Mouse (Mus musculus) heart, embryonic 13.5 days (tissue): ENCODE measurements around the gene C130050O18Rik. TPM values are rescaled to one million over a fixed set of nuclear protein-coding genes. Genes with fewer than 3 reads are reported as not detected.

Experiments
- ATAC-seq: fragments of 200-750 bp; cut with Nextera tagmentation; 2 replicates; pipeline ENCODE4 v1.8.0; 2017; ENCODE audit warnings: moderate TSS enrichment; ENCODE audit not compliant: insufficient number of reproducible peaks, low FRiP score, low TSS enrichment; ENCODE audit errors: extremely low read depth
- H3K27ac ChIP-seq: fragments of 300-500 bp; sonication (generic); replicated peaks from 2 replicates; pipeline ENCODE4 v1.5.1; 2015; ENCODE audit warnings: moderate library complexity, mild to moderate bottlenecking, inconsistent platforms
- H3K27me3 ChIP-seq: fragments of 300-500 bp; sonication (generic); replicated peaks from 2 replicates; pipeline ENCODE4 v1.6.1; 2015; ENCODE audit warnings: mild to moderate bottlenecking, inconsistent platforms
- H3K36me3 ChIP-seq: fragments of 300-500 bp; sonication (generic); 2 replicates; pipeline ENCODE4 v1.6.1; 2015; ENCODE audit warnings: mild to moderate bottlenecking, inconsistent platforms
- H3K4me1 ChIP-seq: fragments of 300-500 bp; sonication (generic); 2 replicates; pipeline ENCODE4 v1.6.1; 2015; ENCODE audit warnings: inconsistent platforms
- H3K4me2 ChIP-seq: fragments of 300-500 bp; sonication (generic); 2 replicates; pipeline ENCODE4 v1.6.1; 2015; ENCODE audit warnings: inconsistent platforms, mild to moderate bottlenecking, moderate library complexity
- H3K4me3 ChIP-seq: fragments of 300-500 bp; sonication (generic); 2 replicates; pipeline ENCODE4 v1.5.1; 2015; ENCODE audit warnings: moderate library complexity, mild to moderate bottlenecking, inconsistent platforms
- H3K9ac ChIP-seq: fragments of 300-500 bp; sonication (generic); 2 replicates; pipeline ENCODE4 v1.6.1; 2015; ENCODE audit warnings: inconsistent platforms, mild to moderate bottlenecking, moderate library complexity
- H3K9me3 ChIP-seq: fragments of 300-500 bp; sonication (generic); 2 replicates; pipeline ENCODE4 v1.6.1; 2016; ENCODE audit warnings: inconsistent platforms
- WGBS: fragments of 180-500 bp; shearing (Covaris S2); methylation state at CpG from one replicate; pipeline ENCODE4 v1.1.7; 2015; ENCODE audit warnings: mixed read lengths; 5-methylcytosine and 5-hydroxymethylcytosine counted together
- polyA plus RNA-seq: library from polyadenylated mRNA; unstranded; fragments of >200 nt; fragmentation: Nextera tagmentation; extraction: Ambion mirVana; gene quantifications from 2 replicates; pipeline ENCODE4 v1.2.1, GENCODE M21; 2015

The C130050O18Rik gene
- polyA plus RNA-seq, 1 experiment from 2014 or later, result 0.24 TPM

GRCm38 (mm10) chr5:139381586-139382513 is 23.2 kb upstream of the C130050O18Rik start:
- WGBS, result 51% methylated on average over 18 of the region's 18 CpGs
- Histone ChIP-seq H3K4me3 (peak overlapping the region; percentile 73), H3K4me1 (peaks cover 90% of the 10 kb centered on the region), H3K36me3 (no peaks in the 10 kb centered on the region; the same call in 1 of the 2 replicates), H3K9me3 (no peaks in the 10 kb centered on the region), H3K9ac (peak overlapping the region; percentile 88), H3K27ac (peak overlapping the region; percentile 96), H3K4me2 (peak overlapping the region; percentile 78), H3K27me3 (no peaks in the 10 kb centered on the region)
- no peak for ATAC-seq

GRCm38 (mm10) chr5:139382760-139383159 is 22.3 kb upstream of the C130050O18Rik start:
- Histone ChIP-seq H3K4me3 (peak overlapping the region; percentile 73), H3K27me3 (no peaks in the 10 kb centered on the region), H3K4me1 (peaks cover 88% of the 10 kb centered on the region), H3K4me2 (peak overlapping the region; percentile 78), H3K9me3 (no peaks in the 10 kb centered on the region), H3K36me3 (no peaks in the 10 kb centered on the region; the same call in 1 of the 2 replicates), H3K9ac (peak overlapping the region; percentile 88), H3K27ac (peak overlapping the region; percentile 96)
- 6% methylated on average over 8 of the region's 8 CpGs for WGBS
- ATAC-seq, result peak; percentile 3; the same call in 1 of the 2 replicates

GRCm38 (mm10) chr5:139383234-139383633 is 21.8 kb upstream of the C130050O18Rik start:
- H3K4me2 ChIP-seq, result peak overlapping the region; percentile 78
- no peaks in the 10 kb centered on the region for H3K9me3 ChIP-seq
- peaks cover 88% of the 10 kb centered on the region for H3K4me1 ChIP-seq
- peak overlapping the region; percentile 73 for H3K4me3 ChIP-seq
- WGBS, result 64% methylated on average over 9 of the region's 9 CpGs
- no peaks in the 10 kb centered on the region for H3K27me3 ChIP-seq
- peak overlapping the region; percentile 96 for H3K27ac ChIP-seq
- no peaks in the 10 kb centered on the region; the same call in 1 of the 2 replicates for H3K36me3 ChIP-seq
- no peak for ATAC-seq
- H3K9ac ChIP-seq, result peak overlapping the region; percentile 88

GRCm38 (mm10) chr5:139384531-139384930 is 20.5 kb upstream of the C130050O18Rik start:
- Histone ChIP-seq H3K9me3 (no peaks in the 10 kb centered on the region), H3K4me1 (peaks cover 88% of the 10 kb centered on the region), H3K4me2 (peak overlapping the region; percentile 78), H3K27me3 (no peaks in the 10 kb centered on the region), H3K9ac (peak overlapping the region; percentile 38), H3K4me3 (no peak overlapping the region; the same call in 1 of the 2 replicates), H3K27ac (peak overlapping the region; percentile 96), H3K36me3 (no peaks in the 10 kb centered on the region; the same call in 1 of the 2 replicates)
- ATAC-seq, result no peak
- WGBS, result 19% methylated on average over 10 of the region's 10 CpGs

GRCm38 (mm10) chr5:139386047-139386446 is 19.0 kb upstream of the C130050O18Rik start:
- peaks cover 91% of the 10 kb centered on the region for H3K4me1 ChIP-seq
- peak overlapping the region; percentile 24 for H3K4me2 ChIP-seq
- peak overlapping the region; percentile 57; the same call in 1 of the 2 replicates for H3K9ac ChIP-seq
- no peaks in the 10 kb centered on the region for H3K27me3 ChIP-seq
- no peaks in the 10 kb centered on the region; the same call in 1 of the 2 replicates for H3K36me3 ChIP-seq
- no peak overlapping the region for H3K27ac ChIP-seq
- ATAC-seq, result no peak
- 93% methylated on average over 5 of the region's 5 CpGs for WGBS
- no peaks in the 10 kb centered on the region for H3K9me3 ChIP-seq
- H3K4me3 ChIP-seq, result no peak overlapping the region

GRCm38 (mm10) chr5:139387329-139388194 is 17.5 kb upstream of the C130050O18Rik start:
- peaks cover 4% of the 10 kb centered on the region for H3K36me3 ChIP-seq
- H3K27ac ChIP-seq, result peak overlapping the region; percentile 81
- peak overlapping the region; percentile 53 for H3K4me2 ChIP-seq
- WGBS, result 71% methylated on average over 10 of the region's 10 CpGs
- H3K4me1 ChIP-seq, result peaks cover 86% of the 10 kb centered on the region
- no peak overlapping the region for H3K4me3 ChIP-seq
- no peaks in the 10 kb centered on the region for H3K9me3 ChIP-seq
- H3K9ac ChIP-seq, result peak overlapping the region; percentile 64
- ATAC-seq, result no peak
- H3K27me3 ChIP-seq, result no peaks in the 10 kb centered on the region

GRCm38 (mm10) chr5:139388195-139388570 is 16.9 kb upstream of the C130050O18Rik start:
- Histone ChIP-seq H3K4me2 (peak overlapping the region; percentile 53), H3K36me3 (peaks cover 10% of the 10 kb centered on the region), H3K4me3 (no peak overlapping the region), H3K9me3 (no peaks in the 10 kb centered on the region), H3K27ac (peak overlapping the region; percentile 81), H3K4me1 (peaks cover 80% of the 10 kb centered on the region), H3K27me3 (no peaks in the 10 kb centered on the region), H3K9ac (peak overlapping the region; percentile 64)
- WGBS, result 64% methylated on average over 4 of the region's 4 CpGs
- ATAC-seq, result no peak

GRCm38 (mm10) chr5:139388694-139389675 is 16.1 kb upstream of the C130050O18Rik start:
- H3K27ac ChIP-seq, result peak overlapping the region; percentile 81
- peak overlapping the region; percentile 64 for H3K9ac ChIP-seq
- H3K4me2 ChIP-seq, result peak overlapping the region; percentile 53
- no peak overlapping the region for H3K4me3 ChIP-seq
- WGBS, result 69% methylated on average over 17 of the region's 17 CpGs
- H3K36me3 ChIP-seq, result peaks cover 18% of the 10 kb centered on the region
- peaks cover 72% of the 10 kb centered on the region for H3K4me1 ChIP-seq
- no peaks in the 10 kb centered on the region for H3K9me3 ChIP-seq
- no peaks in the 10 kb centered on the region for H3K27me3 ChIP-seq
- no peak for ATAC-seq

GRCm38 (mm10) chr5:139389676-139390061 is 15.4 kb upstream of the C130050O18Rik start:
- peaks cover 71% of the 10 kb centered on the region for H3K4me1 ChIP-seq

More at GRCm38 (mm10) chr5:139389676-139390061, 15.4 kb upstream of the C130050O18Rik start:
- peak overlapping the region; percentile 24 for H3K4me3 ChIP-seq
- peak overlapping the region; percentile 81 for H3K27ac ChIP-seq
- 24% methylated on average over 6 of the region's 6 CpGs for WGBS
- peak overlapping the region; percentile 53 for H3K4me2 ChIP-seq
- peaks cover 23% of the 10 kb centered on the region for H3K36me3 ChIP-seq
- no peaks in the 10 kb centered on the region for H3K9me3 ChIP-seq
- peak; percentile 70 for ATAC-seq
- no peaks in the 10 kb centered on the region for H3K27me3 ChIP-seq
- H3K9ac ChIP-seq, result peak overlapping the region; percentile 60
